Mouse (Mus musculus) heart, postnatal 4 days (tissue): ENCODE measurements around the gene Hdac4. TPM values are rescaled to one million over a fixed set of nuclear protein-coding genes. Genes with fewer than 3 reads are reported as not detected.
A peak's percentile ranks its signal among the peaks of the same experiment; 100 is the strongest.

Experiments used
- DNase-seq: peaks from one replicate; pipeline ENCODE4 v3.0.0; 2021
- total RNA-seq, 2 experiments: library from RNA; stranded (reverse); gene quantifications; 2 replicates each; pipeline ENCODE4 v1.2.3; 2021

Gene Hdac4
- total RNA-seq, 2 experiments from 2014 or later: 33.3 to 36.3 TPM

DNA sequence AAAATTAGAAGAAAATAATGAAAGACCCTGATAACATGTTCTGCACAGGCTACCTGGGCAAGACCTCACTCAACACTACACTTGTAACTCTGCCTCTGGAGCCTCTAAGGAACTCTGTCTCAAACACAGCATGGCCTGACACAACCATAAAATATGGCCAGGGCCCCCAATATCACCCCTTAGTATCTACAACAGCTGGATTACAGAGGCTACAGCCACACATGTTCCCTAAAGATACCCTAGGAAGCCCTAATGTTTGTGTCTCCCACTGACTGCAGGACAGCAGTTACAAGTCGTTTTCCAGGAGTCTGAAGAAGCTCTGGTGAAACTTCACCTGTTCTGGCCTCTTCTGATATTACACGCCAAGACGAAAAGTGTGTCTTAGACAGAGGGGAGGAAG lies 65.7 kb downstream of the Hdac4 start:
- DNase-seq: no peak

DNA sequence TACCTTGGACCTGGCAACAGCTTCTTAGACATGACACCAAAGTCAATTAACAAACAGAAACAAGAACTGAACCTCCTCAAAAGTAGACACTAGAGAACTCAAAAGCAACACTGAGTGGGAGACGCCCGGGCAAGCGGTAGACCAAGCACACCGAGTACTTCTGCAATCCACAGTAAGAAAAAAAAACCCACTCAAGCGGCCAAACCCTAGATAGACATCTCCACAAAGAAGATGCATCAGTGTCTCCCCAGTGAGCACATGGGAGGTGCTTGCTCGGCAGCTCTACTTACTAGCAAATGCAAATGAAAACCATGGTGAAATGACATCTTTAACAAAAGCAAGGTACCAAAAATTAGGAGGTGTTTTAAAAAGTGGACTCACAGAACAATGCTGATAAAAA lies 67.7 kb downstream of the Hdac4 start:
- DNase-seq: no peak

DNA sequence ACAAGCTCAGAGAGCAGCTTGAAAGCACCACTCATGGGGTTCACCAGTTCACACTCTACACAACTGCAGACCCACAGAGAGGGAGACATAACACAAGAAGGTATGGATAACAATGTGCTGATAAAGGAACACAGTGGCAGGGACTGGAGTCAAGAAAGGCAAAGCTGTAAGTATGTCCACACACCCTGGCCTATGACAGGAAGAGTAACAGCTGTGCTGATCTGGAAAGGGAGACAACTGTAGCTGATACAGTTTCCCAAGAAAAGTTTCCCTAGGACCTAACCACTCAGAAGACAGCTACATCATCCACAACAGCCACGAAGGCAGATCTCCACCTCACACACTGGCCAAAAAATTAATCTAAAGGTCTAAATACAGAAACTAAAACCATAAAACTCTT lies 68.1 kb downstream of the Hdac4 start:
- DNase-seq: no peak

DNA sequence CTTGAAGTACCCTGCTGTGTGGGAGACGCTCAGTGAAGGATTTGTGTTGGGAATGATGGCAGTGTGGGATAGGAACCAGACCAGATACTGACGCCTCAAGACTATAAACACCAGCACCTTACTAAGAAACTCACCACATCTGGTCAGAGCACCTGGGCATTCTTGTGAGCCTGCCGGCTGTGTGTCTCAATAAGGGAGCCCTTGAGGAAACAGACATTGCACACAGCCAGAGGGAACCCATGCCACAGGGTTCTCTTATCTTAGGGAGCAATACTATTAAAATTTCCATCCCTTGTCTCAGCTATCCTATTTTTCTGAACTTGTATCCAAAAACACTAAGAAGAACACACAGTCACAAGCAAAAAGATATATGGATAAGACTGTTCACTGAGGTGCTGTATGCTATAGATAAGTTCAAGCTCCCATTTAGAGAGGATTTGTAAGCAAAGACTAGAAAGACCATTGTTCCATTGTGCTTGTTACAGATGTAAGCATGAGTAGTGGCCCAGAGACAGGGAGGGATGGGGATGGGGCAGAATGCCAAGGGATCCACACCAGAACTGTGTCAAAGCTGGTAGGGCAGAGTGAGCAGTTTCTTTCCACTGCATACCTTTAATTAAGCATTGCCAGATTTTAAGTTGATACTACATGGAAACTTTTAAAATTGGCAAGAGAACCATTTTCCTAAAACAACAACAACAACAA lies 70.8 kb downstream of the Hdac4 start:
- DNase-seq: peak; percentile 24

DNA sequence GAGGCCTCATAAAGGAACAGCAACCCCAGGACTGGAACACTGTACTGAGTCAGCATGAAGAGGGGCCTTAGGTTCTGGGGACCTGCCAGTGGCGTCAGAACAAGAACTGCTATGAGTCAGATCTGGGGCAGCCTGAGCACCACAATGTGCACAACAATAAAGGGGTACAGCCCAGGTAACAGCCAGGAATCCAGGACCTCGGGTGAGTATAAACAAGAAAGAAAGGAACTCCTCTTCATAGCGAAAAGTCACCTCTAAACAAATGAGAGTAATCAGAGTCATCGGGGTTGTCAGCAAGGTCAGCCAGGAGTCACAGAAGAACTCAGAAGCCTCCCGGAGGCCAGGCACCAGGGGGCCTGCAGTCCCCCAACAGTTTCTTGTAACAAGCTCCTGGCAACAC lies 76.2 kb downstream of the Hdac4 start:
- DNase-seq: no peak

DNA sequence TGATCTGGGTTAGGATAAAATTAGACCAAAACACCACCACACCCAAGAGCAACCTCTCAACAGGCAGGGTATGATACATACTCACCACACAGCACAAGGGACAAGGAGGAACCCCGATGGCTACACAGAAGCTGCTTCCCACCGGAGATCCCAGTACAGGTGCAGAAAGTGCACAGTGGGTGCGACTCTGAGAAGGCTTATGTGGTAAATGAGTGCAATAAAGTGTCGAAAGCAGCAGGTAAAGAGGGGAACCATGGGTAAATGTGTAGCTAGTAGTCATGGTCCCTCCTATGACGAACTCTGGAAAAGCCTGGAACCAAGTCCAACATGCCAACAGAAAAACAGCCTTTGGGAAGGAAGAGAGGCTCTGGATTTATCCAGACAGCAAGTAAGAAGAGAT lies 77.9 kb downstream of the Hdac4 start:
- no peak for DNase-seq

DNA sequence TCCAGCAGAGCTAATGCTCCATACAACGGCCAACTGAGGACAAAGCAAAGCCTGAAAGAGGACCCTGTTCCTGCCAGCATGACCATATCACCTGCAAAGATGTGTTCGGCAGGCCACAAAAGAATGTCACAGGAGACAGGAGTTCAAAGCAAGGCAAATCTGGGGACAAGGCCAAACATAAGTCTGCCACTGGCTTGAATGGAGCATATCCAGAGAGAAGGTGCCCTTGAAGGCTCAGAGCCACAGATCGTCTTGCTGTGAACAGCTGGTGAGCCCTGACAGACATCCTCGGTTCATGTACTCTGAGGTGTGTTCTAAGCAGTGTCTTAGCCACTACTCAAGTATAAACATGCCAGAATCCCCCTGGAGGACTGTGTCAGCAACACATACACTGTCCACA lies 79.3 kb downstream of the Hdac4 start:
- peak; percentile 33 for DNase-seq

DNA sequence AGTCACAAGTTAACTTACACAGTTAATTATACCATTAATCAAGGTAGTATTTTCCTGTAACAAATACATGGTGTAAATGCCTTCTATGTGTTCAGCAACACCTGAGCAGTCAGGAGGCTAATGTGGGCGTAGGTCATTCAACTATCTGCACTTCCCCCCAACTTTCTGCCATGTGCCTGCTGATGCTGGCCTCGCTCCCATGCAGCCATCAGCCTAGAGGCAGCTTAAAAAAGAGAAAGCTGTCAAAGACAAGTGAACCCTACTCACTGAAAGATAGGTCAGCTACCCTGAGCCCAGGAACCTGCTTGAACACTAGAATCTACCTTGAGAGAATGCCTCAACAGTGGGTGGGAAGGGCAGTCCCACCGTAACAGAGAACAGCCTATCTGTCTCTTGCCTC lies 81.4 kb downstream of the Hdac4 start:
- DNase-seq: no peak

DNA sequence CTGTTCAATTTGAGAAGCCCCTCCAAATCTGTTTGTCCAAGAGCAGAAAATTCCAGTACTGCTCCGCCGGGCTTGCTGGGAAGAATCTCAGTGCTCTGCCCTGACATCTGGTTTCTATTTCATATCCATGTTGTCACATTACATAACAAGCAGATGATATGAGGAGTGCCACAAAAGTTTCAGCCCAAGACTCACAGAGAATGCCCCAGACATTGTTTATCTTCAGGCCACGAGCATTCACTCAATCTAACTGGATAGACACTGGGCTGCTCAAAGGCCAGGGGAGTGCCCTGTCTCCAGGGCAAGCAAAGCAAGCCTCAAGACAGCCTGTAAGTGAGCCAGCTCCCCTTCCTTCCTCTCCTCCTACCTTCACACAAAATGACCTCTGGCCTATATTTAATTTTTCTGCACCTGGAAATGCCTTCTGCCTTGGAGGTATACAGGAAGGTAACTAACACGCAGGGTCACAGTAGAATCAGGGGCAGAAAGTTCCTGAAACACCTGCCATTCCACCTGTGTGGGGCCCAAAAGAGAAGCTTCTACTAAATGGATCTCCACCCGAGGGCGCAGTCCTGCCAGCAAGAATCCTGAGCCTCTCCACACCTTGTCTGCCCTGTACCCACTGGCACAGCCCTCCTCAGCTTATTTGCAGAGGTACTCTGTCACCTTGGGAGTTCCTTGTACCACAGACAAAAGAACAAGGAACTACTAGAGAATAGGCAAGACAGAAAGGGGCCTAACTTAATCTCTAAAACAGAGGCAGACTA lies 82.1 kb downstream of the Hdac4 start:
- DNase-seq: no peak

DNA sequence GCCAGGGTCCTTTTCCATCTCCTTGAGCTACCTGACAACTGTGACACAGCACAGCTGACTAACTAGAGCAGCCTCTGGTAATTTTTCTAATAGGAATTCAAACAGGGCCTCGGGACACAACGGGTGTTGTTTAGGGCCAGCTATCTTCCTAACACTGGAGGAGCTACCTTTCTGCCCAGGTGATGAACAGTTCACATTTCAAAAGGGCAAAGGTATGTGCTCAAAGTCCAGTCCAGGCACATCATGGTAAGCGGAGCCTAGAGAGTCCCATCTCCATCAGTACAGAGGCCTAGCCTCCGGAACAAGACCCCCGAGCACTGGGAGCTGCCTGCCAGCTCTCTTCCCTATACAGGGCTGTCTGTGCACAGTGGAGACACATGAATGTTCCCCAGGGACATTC lies 82.9 kb downstream of the Hdac4 start:
- no peak for DNase-seq

DNA sequence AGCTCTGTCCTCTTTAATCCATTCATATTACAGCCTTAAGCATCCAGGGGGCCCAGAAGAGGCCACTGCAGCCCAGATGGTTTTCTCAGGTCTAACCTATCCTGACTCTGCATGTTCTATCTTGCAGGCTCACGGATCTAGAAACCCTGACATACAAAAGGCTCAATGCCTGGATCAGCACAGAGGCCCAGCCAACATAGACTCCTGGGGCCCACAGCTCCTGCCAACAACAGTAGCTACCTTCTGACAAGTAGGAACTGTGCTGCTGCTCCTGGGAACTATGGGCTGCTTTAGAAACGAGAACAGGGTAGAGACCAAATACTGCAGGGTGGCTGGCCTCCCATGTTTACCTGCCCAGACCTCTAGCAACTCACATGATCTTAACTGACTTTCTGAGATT lies 83.9 kb downstream of the Hdac4 start:
- DNase-seq: no peak

DNA sequence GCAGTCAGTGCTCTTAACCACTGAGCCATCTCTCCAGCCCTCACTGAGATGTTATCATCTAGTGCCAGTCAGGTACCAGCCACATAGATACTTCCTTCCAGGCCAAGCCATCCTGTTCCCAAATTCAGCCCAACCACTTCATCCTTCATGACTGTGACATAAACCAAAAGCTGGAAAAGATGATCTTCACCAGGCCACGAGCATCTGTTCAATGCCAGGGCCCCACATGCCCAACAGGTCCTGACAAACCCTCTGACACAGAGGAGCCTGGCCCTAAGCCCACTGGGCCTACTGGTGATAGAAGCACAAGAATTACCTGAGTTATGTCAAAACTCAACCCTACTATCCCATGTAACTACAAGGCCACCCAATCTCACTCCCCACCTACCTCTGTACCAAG lies 84.5 kb downstream of the Hdac4 start:
- no peak for DNase-seq

DNA sequence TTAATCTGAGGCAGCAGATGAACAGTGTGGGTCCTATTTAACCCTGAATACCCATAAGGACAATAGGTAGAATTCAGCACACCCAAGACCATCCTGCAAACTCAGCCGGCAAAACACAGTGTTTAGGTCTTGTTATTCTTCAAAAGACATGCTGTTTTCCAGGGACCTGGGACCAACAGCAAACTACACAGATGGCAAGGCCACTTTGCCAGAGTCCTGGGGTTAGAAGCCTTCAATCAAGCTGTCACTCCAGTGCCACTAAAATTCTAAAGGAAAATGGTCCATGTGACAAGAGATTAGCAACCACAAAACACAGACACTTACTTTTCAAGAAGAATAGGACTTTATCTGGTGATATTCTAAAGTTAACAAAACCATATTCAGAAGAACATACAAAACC lies 86.3 kb downstream of the Hdac4 start:
- DNase-seq: no peak

DNA sequence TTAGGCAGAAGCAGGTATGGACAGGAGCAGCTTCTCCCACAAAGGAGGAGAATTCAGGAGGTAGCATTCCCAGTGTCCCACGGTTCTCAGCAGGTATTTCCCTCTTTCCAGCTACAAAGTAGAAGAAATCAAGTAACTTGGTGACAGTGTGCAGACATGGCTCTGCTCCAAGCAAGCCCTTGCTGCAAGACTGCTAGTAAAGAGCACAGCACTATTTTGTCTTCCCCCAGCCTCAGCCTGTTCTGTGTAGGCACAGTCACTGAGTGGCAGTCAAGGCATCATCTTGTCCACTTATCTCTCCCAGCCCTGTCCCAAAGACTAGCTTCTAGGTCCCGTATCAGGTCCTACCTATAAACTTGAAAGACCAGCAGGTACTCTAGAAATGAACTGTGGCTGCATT lies 86.9 kb downstream of the Hdac4 start:
- DNase-seq: no peak

DNA sequence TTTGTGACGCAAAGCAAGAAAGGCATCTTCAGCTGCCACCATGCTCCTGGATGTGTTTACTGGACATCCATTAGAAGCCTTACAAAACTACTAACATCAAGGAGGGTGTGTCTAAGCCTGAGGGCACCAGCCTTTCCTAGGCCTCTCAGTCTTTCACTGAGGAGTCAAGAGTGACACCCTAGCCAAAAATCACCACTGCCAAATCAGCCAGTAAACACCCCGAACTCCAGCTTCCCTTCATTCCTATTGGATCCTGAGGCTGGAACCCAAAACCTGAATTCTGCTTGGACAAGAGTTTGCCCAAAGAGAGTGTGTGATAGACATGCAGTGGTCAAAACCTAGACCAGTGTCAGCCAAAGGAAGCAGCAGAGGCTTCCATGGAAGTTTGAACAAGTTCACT lies 87.5 kb downstream of the Hdac4 start:
- no peak for DNase-seq

DNA sequence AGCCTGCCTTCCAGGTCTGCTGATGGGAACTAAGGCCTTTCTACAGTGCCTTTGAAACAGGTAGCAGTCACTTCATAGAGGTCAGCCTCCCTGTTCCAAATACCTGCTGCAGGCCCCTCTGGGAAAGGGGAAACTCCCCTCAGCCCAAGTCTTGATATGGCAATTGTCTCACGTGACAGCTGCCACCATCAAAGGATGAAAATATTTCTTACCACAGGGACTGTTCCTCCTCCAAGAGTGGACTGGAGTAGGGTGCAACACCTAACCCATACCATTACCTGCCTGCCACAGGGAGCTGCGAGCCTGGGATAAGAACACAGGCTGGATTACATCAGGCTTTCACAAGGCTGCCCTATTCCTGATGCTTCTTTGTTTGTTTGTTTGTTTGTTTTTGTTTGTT lies 88.0 kb downstream of the Hdac4 start:
- DNase-seq: no peak

DNA sequence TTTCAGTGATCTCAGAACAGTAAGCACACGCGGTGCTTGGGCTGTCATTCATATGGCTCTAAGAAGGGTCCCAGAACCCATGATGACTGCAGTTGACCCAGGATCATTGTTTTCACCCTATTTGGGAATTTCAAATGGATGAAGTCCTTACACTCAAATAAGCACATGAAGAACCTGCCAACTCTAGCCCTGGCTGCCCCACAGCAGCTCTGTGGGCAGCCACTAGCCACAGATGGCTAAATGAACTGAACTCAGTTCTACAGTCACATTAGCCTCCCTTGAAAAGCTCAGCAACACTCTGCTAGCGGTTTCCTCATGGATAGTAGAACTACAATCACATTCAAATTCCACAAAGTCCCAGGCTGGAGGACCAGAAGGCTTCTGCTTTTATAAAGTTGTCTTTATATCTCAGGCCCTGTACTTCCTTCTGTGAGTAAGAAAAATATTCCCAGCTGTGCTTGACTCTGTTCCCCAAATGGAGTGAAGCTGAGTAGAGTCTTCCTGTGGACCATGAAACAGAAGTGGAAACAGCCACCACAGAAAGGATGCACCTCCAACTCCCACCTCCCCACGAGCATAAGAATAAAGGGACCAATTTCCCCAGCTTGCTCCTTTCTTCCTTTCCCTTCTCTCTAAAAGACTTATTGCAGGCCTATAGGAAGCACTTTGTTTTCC lies 88.9 kb downstream of the Hdac4 start:
- no peak for DNase-seq

DNA sequence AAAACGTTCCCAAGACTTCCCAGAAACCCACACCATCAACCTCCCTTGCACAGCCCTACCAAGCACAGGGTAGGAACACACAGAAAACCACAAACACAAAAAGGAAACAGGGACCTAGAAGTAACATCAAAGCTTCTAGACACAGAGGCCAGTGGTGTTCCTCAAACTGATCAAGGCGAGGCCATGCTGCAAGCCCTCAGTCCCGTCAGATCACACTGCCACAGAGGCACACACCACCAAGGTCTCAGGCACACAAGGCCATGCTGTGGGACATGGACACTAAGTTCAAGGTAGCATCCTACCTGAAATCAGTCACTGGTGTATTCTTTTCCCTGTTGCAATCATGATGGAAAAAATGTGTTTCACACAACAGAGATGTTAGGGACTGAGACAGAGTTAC lies 90.8 kb downstream of the Hdac4 start:
- no peak for DNase-seq

DNA sequence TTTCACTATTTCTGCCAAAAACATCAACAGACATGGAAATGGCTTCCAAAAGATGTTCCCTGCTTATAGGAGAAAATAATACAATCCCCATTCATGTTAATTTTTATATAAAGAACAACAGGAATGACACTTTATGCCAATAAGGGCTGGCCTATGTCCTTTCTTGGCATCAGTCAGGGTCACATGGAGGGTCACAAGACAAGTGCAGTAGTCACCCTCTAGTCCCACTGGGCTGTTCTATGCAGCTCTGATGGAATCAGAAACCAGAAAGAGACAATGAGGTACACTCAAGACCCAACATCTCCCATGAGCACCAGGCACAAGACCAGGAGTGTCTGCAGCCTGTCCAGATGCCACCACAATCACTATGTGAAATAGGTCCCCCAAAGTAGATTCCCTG lies 91.5 kb downstream of the Hdac4 start:
- DNase-seq: no peak

DNA sequence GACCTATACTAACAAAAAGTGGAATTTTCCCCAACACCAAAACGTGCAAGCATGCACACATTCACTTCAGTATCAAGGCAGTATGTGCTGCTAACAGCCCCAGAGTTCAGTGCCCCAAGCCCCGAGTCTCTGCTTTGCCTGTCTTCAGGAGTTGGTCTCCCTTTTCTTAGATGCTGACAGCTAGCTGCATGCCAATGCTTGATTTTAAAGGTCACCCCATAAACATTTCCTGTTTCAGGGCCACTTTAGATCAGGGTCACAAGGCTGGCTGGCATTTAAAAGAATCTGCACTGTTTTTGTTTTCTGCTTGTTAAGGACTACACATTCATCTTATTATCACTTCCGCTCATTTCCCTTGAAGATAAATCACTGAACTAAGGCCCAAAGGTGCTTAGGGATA lies 92.1 kb downstream of the Hdac4 start:
- no peak for DNase-seq

DNA sequence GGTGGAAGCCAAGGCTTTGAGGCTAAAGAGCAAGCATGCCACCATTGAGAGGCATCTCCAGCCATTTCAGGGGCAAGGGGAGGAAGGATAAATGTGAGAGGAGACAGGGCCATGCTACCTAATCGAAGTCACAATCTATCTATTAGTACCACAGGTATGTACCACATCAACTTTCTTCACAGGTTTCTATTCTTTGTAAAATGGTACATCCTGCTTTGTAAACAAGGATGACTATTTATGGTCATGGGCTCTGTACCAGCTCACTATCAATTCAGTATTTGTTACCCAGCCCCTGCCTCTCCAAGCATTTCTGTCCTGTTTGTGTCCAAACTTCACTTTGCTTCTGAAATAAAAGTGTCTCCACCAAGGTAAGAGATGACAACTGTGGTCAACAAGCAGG lies 92.7 kb downstream of the Hdac4 start:
- no peak for DNase-seq

DNA sequence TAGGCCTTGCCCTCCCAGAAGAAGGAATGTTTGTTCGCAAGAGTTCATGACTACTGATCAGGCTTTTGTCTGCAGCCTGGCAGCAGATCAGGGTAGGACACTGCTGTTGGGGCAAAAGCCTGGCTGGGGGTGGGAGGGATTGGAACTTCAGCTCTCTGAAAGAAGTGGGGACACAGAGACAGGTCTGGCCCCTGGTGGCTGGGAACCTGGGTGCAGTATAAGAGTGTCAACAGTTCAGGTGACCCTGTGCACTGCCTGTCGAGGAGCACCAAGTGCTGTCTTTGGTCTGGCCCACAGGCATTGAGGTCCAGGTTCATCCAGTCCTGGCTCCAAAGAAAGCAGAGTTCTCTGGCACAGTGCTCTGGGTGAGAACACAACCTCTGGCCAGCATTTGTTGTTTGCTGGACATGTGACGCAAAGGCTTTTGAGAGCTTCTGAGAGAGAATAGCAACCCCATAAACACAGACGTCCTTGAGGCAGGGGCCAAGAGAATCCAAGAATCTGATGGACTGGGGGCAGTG lies 95.1 kb downstream of the Hdac4 start:
- DNase-seq: no peak

DNA sequence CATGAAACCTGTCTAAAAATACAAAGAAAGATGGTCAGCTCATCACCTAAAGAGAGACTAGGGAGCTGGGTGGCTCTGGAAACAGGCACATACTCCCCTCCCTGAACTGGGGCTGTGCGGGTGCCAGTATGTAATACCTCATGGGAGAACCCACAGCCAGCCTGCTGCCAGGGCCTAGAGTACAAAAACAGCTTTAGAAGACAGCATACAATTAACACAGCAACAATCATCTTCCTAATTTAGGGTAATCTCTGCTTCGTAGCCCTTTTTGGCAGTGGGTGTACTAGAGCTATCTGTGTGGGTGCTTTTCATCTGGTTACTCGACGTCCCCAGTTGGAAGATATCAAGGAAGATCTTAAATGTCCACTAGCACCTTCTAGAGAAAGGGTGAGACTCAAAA lies 95.5 kb downstream of the Hdac4 start:
- DNase-seq: no peak

DNA sequence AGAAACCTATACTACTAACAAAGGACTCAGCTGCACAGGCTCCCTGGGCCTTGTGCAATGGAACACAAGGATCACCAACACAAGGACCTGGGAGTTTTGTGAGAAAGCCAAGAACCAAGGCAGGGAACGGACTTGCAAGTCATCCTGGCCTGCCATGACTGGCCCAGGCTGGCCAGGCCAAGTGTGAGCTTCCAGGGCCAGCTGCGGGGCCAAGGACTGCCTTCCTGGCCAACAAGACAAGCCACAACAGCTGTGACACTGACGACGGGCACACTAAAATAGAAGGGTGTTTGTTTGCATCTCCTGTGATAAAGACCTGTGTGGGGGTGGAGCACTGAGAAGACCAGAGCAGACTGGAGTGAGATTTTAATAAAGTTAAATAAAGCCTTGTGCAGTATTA lies 96.0 kb downstream of the Hdac4 start:
- DNase-seq: no peak
